Mouse (Mus musculus) hindbrain, embryonic 14.5 days (tissue): ENCODE measurements around the gene Gnat2. TPM values are rescaled to one million over a fixed set of nuclear protein-coding genes. Genes with fewer than 3 reads are reported as not detected.

ENCODE experiments used
- ATAC-seq: fragments of 200-750 bp; cut with Nextera tagmentation; 2 replicates; pipeline ENCODE4 v1.8.0; 2017; ENCODE audit warnings: moderate number of reproducible peaks, mild to moderate bottlenecking, moderate TSS enrichment, moderate library complexity; ENCODE audit not compliant: low FRiP score
- DNase-seq: peaks from one replicate; pipeline ENCODE4 v3.0.0-alpha.2; 2015; ENCODE audit warnings: low spot score
- H3K27ac ChIP-seq: fragments of 300-500 bp; sonication (generic); 2 replicates; pipeline ENCODE4 v1.5.1; 2014; ENCODE audit warnings: mild to moderate bottlenecking, moderate library complexity
- H3K27me3 ChIP-seq: fragments of 300-500 bp; sonication (generic); 2 replicates; pipeline ENCODE4 v1.6.1; 2014; ENCODE audit warnings: mild to moderate bottlenecking, low read length, mixed read lengths; ENCODE audit not compliant: control insufficient read depth, insufficient read depth
- H3K36me3 ChIP-seq: fragments of 300-500 bp; sonication (generic); replicated peaks from 2 replicates; pipeline ENCODE4 v1.6.1; 2014; ENCODE audit not compliant: control insufficient read depth, insufficient read depth
- H3K4me1 ChIP-seq: fragments of 300-500 bp; sonication (generic); replicated peaks from 2 replicates; pipeline ENCODE4 v1.6.1; 2014; ENCODE audit warnings: antibody characterized with exemption, low read length, mixed read lengths; ENCODE audit not compliant: control insufficient read depth, insufficient read depth
- H3K4me2 ChIP-seq: fragments of 300-500 bp; sonication (generic); replicated peaks from 2 replicates; pipeline ENCODE4 v1.6.1; 2014; ENCODE audit warnings: mild to moderate bottlenecking, moderate library complexity
- H3K4me3 ChIP-seq: fragments of 300-500 bp; sonication (generic); replicated peaks from 2 replicates; pipeline ENCODE4 v1.5.1; 2014; ENCODE audit warnings: mild to moderate bottlenecking, low read length
- H3K9ac ChIP-seq: fragments of 300-500 bp; sonication (generic); 2 replicates; pipeline ENCODE4 v1.6.1; 2014
- H3K9me3 ChIP-seq: fragments of 300-500 bp; sonication (generic); 2 replicates; pipeline ENCODE4 v1.6.1; 2016; ENCODE audit warnings: low read length; ENCODE audit not compliant: control insufficient read depth
- WGBS: fragments of 180-500 bp; shearing (Covaris S2); extraction: QIAGEN DNeasy Blood & Tissue Kit; methylation state at CpG from one replicate; pipeline ENCODE4 v1.1.7; 2014; 5-methylcytosine and 5-hydroxymethylcytosine counted together
- polyA plus RNA-seq: library from polyadenylated mRNA; unstranded; fragments of >200 nt; fragmentation: Nextera tagmentation; extraction: Ambion mirVana; gene quantifications from 2 replicates; pipeline ENCODE4 v1.2.1, GENCODE M21; 2014

Gene Gnat2
- polyA plus RNA-seq, 1 experiment from 2014 or later, result 0.48 TPM

GRCm38 (mm10) chr3:108101594-108101993, 9.0 kb downstream of the Gnat2 start:
- no peak overlapping the region for H3K9ac ChIP-seq
- peaks cover 12% of the 10 kb centered on the region; the same call in 1 of the 2 replicates for H3K36me3 ChIP-seq
- H3K4me2 ChIP-seq, result no peak overlapping the region
- H3K4me1 ChIP-seq, result no peaks in the 10 kb centered on the region; the same call in 1 of the 2 replicates
- ATAC-seq (no peak), DNase-seq (no peak)
- H3K27ac ChIP-seq, result no peak overlapping the region
- H3K4me3 ChIP-seq, result no peak overlapping the region
- H3K9me3 ChIP-seq, result no peaks in the 10 kb centered on the region
- WGBS, result 31% methylated on average over 3 of the region's 3 CpGs
- H3K27me3 ChIP-seq, result no peaks in the 10 kb centered on the region

- H3K9ac ChIP-seq, result no peak overlapping the region
- no peaks in the 10 kb centered on the region; the same call in 1 of the 2 replicates for H3K4me1 ChIP-seq
- no peak for ATAC-seq
- H3K27ac ChIP-seq, result no peak overlapping the region
- no peaks in the 10 kb centered on the region for H3K27me3 ChIP-seq
- H3K4me2 ChIP-seq, result no peak overlapping the region
- H3K4me3 ChIP-seq, result no peak overlapping the region
- 85% methylated on average over 6 of the region's 6 CpGs for WGBS
- peaks cover 17% of the 10 kb centered on the region for H3K36me3 ChIP-seq
- no peaks in the 10 kb centered on the region for H3K9me3 ChIP-seq
- no peak for DNase-seq
Observed at GRCm38 (mm10) chr3:108102075-108102474, 9.5 kb downstream of the Gnat2 start.

- Histone ChIP-seq H3K36me3 (peaks cover 45% of the 10 kb centered on the region), H3K27ac (no peak overlapping the region), H3K4me1 (no peaks in the 10 kb centered on the region; the same call in 1 of the 2 replicates), H3K4me2 (no peak overlapping the region), H3K9ac (no peak overlapping the region), H3K9me3 (no peaks in the 10 kb centered on the region), H3K27me3 (no peaks in the 10 kb centered on the region), H3K4me3 (no peak overlapping the region)
- DNase-seq (no peak), ATAC-seq (no peak)
- WGBS, result 93% methylated on average over 3 of the region's 3 CpGs
Observed at GRCm38 (mm10) chr3:108105281-108105680, 12.7 kb downstream of the Gnat2 start.

- peaks cover 76% of the 10 kb centered on the region for H3K36me3 ChIP-seq
- no peak for ATAC-seq
Observed at GRCm38 (mm10) chr3:108111320-108111719, 18.7 kb downstream of the Gnat2 start.

GRCm38 (mm10) chr3:108112246-108112645, 19.7 kb downstream of the Gnat2 start:
- Histone ChIP-seq H3K4me2 (no peak overlapping the region), H3K9me3 (no peaks in the 10 kb centered on the region), H3K27ac (no peak overlapping the region), H3K36me3 (peaks cover 76% of the 10 kb centered on the region), H3K4me3 (no peak overlapping the region), H3K9ac (no peak overlapping the region), H3K27me3 (no peaks in the 10 kb centered on the region), H3K4me1 (no peaks in the 10 kb centered on the region)
- ATAC-seq, result no peak
- 93% methylated on average over 7 of the region's 7 CpGs for WGBS
- no peak for DNase-seq

More at GRCm38 (mm10) chr3:108111320-108111719, 18.7 kb downstream of the Gnat2 start:
- Histone ChIP-seq H3K27ac (no peak overlapping the region), H3K4me3 (no peak overlapping the region), H3K4me1 (no peaks in the 10 kb centered on the region), H3K4me2 (no peak overlapping the region), H3K9ac (no peak overlapping the region), H3K9me3 (no peaks in the 10 kb centered on the region), H3K27me3 (no peaks in the 10 kb centered on the region)
- WGBS, result 82% methylated on average over 5 of the region's 5 CpGs
- DNase-seq, result no peak

- ATAC-seq (no peak), DNase-seq (no peak)
- H3K4me3 ChIP-seq, result no peak overlapping the region
- H3K36me3 ChIP-seq, result peaks cover 78% of the 10 kb centered on the region
- H3K27ac ChIP-seq, result no peak overlapping the region
- H3K4me2 ChIP-seq, result no peak overlapping the region
- H3K9me3 ChIP-seq, result no peaks in the 10 kb centered on the region
- no peak overlapping the region for H3K9ac ChIP-seq
- no peaks in the 10 kb centered on the region for H3K27me3 ChIP-seq
- 81% methylated on average over 4 of the region's 4 CpGs for WGBS
- H3K4me1 ChIP-seq, result no peaks in the 10 kb centered on the region
Observed at GRCm38 (mm10) chr3:108112666-108113065, 20.1 kb downstream of the Gnat2 start.

- DNase-seq (no peak), ATAC-seq (no peak)
- H3K4me3 ChIP-seq, result no peak overlapping the region
- no peak overlapping the region for H3K4me2 ChIP-seq
- peaks cover 75% of the 10 kb centered on the region for H3K36me3 ChIP-seq
- WGBS, result 94% methylated on average over 7 of the region's 7 CpGs
- H3K27ac ChIP-seq, result no peak overlapping the region
- H3K4me1 ChIP-seq, result no peaks in the 10 kb centered on the region
- H3K9ac ChIP-seq, result no peak overlapping the region
- no peaks in the 10 kb centered on the region for H3K9me3 ChIP-seq
- H3K27me3 ChIP-seq, result no peaks in the 10 kb centered on the region
Observed at GRCm38 (mm10) chr3:108113591-108114289, 21.2 kb downstream of the Gnat2 start.

- Histone ChIP-seq H3K4me2 (no peak overlapping the region), H3K27ac (no peak overlapping the region), H3K9me3 (no peaks in the 10 kb centered on the region), H3K4me3 (no peak overlapping the region), H3K27me3 (no peaks in the 10 kb centered on the region), H3K9ac (no peak overlapping the region), H3K36me3 (peaks cover 66% of the 10 kb centered on the region), H3K4me1 (no peaks in the 10 kb centered on the region)
- DNase-seq (no peak), ATAC-seq (no peak)
- 90% methylated on average over 6 of the region's 6 CpGs for WGBS
Observed at GRCm38 (mm10) chr3:108117465-108117864, 24.9 kb downstream of the Gnat2 start.

GRCm38 (mm10) chr3:108121101-108121500, 28.5 kb downstream of the Gnat2 start:
- Histone ChIP-seq H3K4me2 (no peak overlapping the region), H3K36me3 (peaks cover 57% of the 10 kb centered on the region), H3K4me3 (no peak overlapping the region), H3K9ac (no peak overlapping the region), H3K27ac (no peak overlapping the region), H3K27me3 (no peaks in the 10 kb centered on the region), H3K4me1 (no peaks in the 10 kb centered on the region), H3K9me3 (no peaks in the 10 kb centered on the region)
- DNase-seq (no peak), ATAC-seq (no peak)
- 81% methylated on average over 3 of the region's 3 CpGs for WGBS
